9 mouse cellular contexts compared by ENCODE assay signal in the genomic region with DNA sequence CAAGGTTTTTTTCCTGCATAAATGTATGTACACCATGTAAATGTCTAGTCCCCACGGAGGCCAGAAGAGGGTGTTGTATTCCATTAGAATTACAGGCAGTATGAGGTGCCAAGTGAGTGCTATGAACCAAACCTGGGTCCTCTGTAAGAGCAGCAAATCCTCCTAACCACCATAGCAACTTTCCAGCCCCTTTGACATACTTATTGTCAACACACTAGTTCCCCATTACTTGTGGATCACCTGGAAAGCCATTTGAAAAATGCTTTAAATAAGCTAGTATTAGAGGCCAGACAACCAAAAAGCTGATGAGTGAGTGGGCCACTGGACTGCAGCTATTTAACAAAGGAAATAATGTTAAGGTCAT. TPM values are rescaled to one million over a fixed set of nuclear protein-coding genes. Genes with fewer than 3 reads are reported as not detected.
A peak's percentile ranks its signal among the peaks of the same experiment; 100 is the strongest.
DNase-seq lines count a peak whose midpoint lies in the region; ATAC-seq and TF ChIP-seq lines count a peak whose summit lies in the region.
"Had no signal": no experiment of that assay in that cellular context is flagged by ENCODE, and none has a peak within 500 bp of the region (broad histone marks: within the 10 kb centered on the region; RNA-seq: fewer than 3 reads in every experiment).

No protein-coding gene starts in this region.

- intact Hi-C loops in heart, adult 2 months (cut with DNase I): loop anchor here (2.0 to 5.0 kb wide), 3 partner anchors 27 to 83 kb away; a partner anchor contains a TSS

- H3K27me3 ChIP-seq in heart, embryonic 11.5 days (ENCODE audit: control insufficient read depth, insufficient read depth, low read length): no peaks in the 10 kb centered on the region
- H3K27me3 ChIP-seq in heart, adult 2 months (ENCODE audit: control insufficient read depth, insufficient read depth, low read length): 0 out of 2 replicates have a peak, but pooled peaks cover 1% of the 10 kb centered on the region
- H3K27me3 ChIP-seq in midbrain, embryonic 11.5 days (ENCODE audit: control insufficient read depth, insufficient read depth, low read length): no peaks in the 10 kb centered on the region
- H3K27me3 ChIP-seq in midbrain, embryonic 10.5 days (ENCODE audit: low read depth, poor library complexity, severe bottlenecking): peaks cover 10% of the 10 kb centered on the region; the same call in 1 of the 2 replicates
- no peaks in the 10 kb centered on the region for H3K27me3 ChIP-seq in limb, embryonic 15.5 days
- no peaks in the 10 kb centered on the region for H3K27me3 ChIP-seq in stomach, postnatal 0 days (ENCODE audit: control insufficient read depth, insufficient read depth, low read length)

- no peaks in the 10 kb centered on the region for H3K9me3 ChIP-seq in heart, embryonic 11.5 days (replicated peaks; ENCODE audit: control insufficient read depth, low read length)
- no peaks in the 10 kb centered on the region for H3K9me3 ChIP-seq in midbrain, embryonic 11.5 days (ENCODE audit: control insufficient read depth, low read length)
- no peaks in the 10 kb centered on the region for H3K9me3 ChIP-seq in midbrain, embryonic 10.5 days (replicated peaks)
- no peaks in the 10 kb centered on the region for H3K9me3 ChIP-seq in limb, embryonic 15.5 days
- no peaks in the 10 kb centered on the region for H3K9me3 ChIP-seq in stomach, postnatal 0 days (ENCODE audit: control insufficient read depth, low read length)

- peaks cover 22% of the 10 kb centered on the region for H3K4me1 ChIP-seq in heart, embryonic 11.5 days (ENCODE audit: control insufficient read depth, insufficient read depth, low read length)
- peaks cover 19% of the 10 kb centered on the region for H3K4me1 ChIP-seq in heart, adult 2 months (ENCODE audit: control insufficient read depth, insufficient read depth, low read length)
- H3K4me1 ChIP-seq in midbrain, embryonic 11.5 days (ENCODE audit: control insufficient read depth, insufficient read depth, low read length): peaks cover 10% of the 10 kb centered on the region; the same call in 1 of the 2 replicates
- peaks cover 26% of the 10 kb centered on the region for H3K4me1 ChIP-seq in midbrain, embryonic 10.5 days
- peaks cover 10% of the 10 kb centered on the region; the same call in 1 of the 2 replicates for H3K4me1 ChIP-seq in limb, embryonic 15.5 days
- no peaks in the 10 kb centered on the region for H3K4me1 ChIP-seq in stomach, postnatal 0 days (replicated peaks; ENCODE audit: control insufficient read depth, insufficient read depth)

- TF ChIP-seq CTCF in heart, adult 2 months (IDR thresholded peaks at IDR 0.05): no peak
- peak; percentile 25; the same call in 1 of the 2 replicates for TF ChIP-seq CTCF in stomach, postnatal 0 days (IDR thresholded peaks at IDR 0.05; ENCODE audit: low read depth)

- H3K36me3 ChIP-seq in heart, embryonic 11.5 days (ENCODE audit: control insufficient read depth, insufficient read depth, low read length): no peaks in the 10 kb centered on the region
- peaks cover 24% of the 10 kb centered on the region for H3K36me3 ChIP-seq in heart, adult 2 months (ENCODE audit: control insufficient read depth, insufficient read depth, low read length)
- no peaks in the 10 kb centered on the region for H3K36me3 ChIP-seq in midbrain, embryonic 11.5 days (ENCODE audit: control insufficient read depth, insufficient read depth, low read length)
- peaks cover 9% of the 10 kb centered on the region; the same call in 1 of the 2 replicates for H3K36me3 ChIP-seq in midbrain, embryonic 10.5 days
- no peaks in the 10 kb centered on the region for H3K36me3 ChIP-seq in limb, embryonic 15.5 days
- H3K36me3 ChIP-seq in stomach, postnatal 0 days (ENCODE audit: control insufficient read depth, insufficient read depth, low read length): no peaks in the 10 kb centered on the region

- H3K4me3 ChIP-seq in heart, embryonic 11.5 days (ENCODE audit: low read depth, low read length): 0 out of 2 replicates have a peak overlapping the region, but pooled peaks have one; percentile 60
- no peak overlapping the region for H3K4me3 ChIP-seq in heart, adult 2 months
- no peak overlapping the region for H3K4me3 ChIP-seq in midbrain, embryonic 11.5 days (ENCODE audit: low read depth, low read length)
- no peak overlapping the region for H3K4me3 ChIP-seq in midbrain, embryonic 10.5 days
- peak overlapping the region; percentile 77 for H3K4me3 ChIP-seq in limb, embryonic 15.5 days
- H3K4me3 ChIP-seq in stomach, postnatal 0 days (ENCODE audit: low read depth, low read length): peak overlapping the region; percentile 92; the same call in 1 of the 2 replicates

- no peak for DNase-seq in heart, adult 2 months
- no peak for DNase-seq in midbrain, embryonic 11.5 days (ENCODE audit: low spot score, missing footprints)
- DNase-seq in midbrain, embryonic 10.5 days (ENCODE audit: low spot score): no peak
- DNase-seq in stomach, postnatal 0 days (ENCODE audit: low spot score): no peak
- no peak for DNase-seq in layer of hippocampus, adult 18-20 months (ENCODE audit: low spot score in 2 of 2)
- DNase-seq in layer of hippocampus, postnatal 25 days (ENCODE audit: extremely low spot score in 1 of 2, low spot score in 1 of 2): no peak
- DNase-seq: spleen, adult 18-20 months had no signal

- 73% methylated on average over 1 of the region's 1 CpGs for WGBS in heart, embryonic 11.5 days (ENCODE audit: insufficient replicate concordance)
- WGBS in heart, adult 2 months: 67% methylated on average over 1 of the region's 1 CpGs
- WGBS in midbrain, embryonic 11.5 days: 79% methylated on average over 1 of the region's 1 CpGs
- 78% methylated on average over 1 of the region's 1 CpGs for WGBS in midbrain, embryonic 10.5 days
- 72% methylated on average over 1 of the region's 1 CpGs for WGBS in limb, embryonic 15.5 days
- WGBS in stomach, postnatal 0 days: 70% methylated on average over 1 of the region's 1 CpGs

- peaks cover 3% of the 10 kb centered on the region; the same call in 1 of the 2 replicates for H3K79me2 ChIP-seq in heart, adult 2 months (replicated peaks; ENCODE audit: control insufficient read depth, insufficient read depth, low read length)

- H3K27ac ChIP-seq in heart, embryonic 11.5 days (ENCODE audit: low read depth, low read length): no peak overlapping the region
- H3K27ac ChIP-seq in heart, adult 2 months: no peak overlapping the region; the same call in 1 of the 2 replicates
- H3K27ac ChIP-seq in midbrain, embryonic 11.5 days (ENCODE audit: low read depth, low read length): no peak overlapping the region
- no peak overlapping the region for H3K27ac ChIP-seq in midbrain, embryonic 10.5 days (replicated peaks)
- no peak overlapping the region for H3K27ac ChIP-seq in limb, embryonic 15.5 days
- no peak overlapping the region for H3K27ac ChIP-seq in stomach, postnatal 0 days (replicated peaks)

- peak overlapping the region; percentile 80 for H3K4me2 ChIP-seq in heart, embryonic 11.5 days
- 0 out of 2 replicates have a peak overlapping the region, but pooled peaks have one; percentile 53 for H3K4me2 ChIP-seq in midbrain, embryonic 11.5 days
- H3K4me2 ChIP-seq in limb, embryonic 15.5 days: no peak overlapping the region
- peak overlapping the region; percentile 86 for H3K4me2 ChIP-seq in stomach, postnatal 0 days (replicated peaks; ENCODE audit: low read depth)

- H3K9ac ChIP-seq in heart, embryonic 11.5 days (ENCODE audit: low read depth, low read length): no peak overlapping the region
- no peak overlapping the region for H3K9ac ChIP-seq in heart, adult 2 months (ENCODE audit: low read depth, low read length)
- no peak overlapping the region for H3K9ac ChIP-seq in midbrain, embryonic 11.5 days (ENCODE audit: low read length)
- H3K9ac ChIP-seq in limb, embryonic 15.5 days: no peak overlapping the region
- H3K9ac ChIP-seq in stomach, postnatal 0 days (ENCODE audit: low read length): no peak overlapping the region

- no peak for ATAC-seq in heart, embryonic 11.5 days (replicated peaks; ENCODE audit: insufficient number of reproducible peaks, low FRiP score, low TSS enrichment)
- ATAC-seq in midbrain, embryonic 11.5 days (ENCODE audit: low FRiP score): no peak
- no peak for ATAC-seq in limb, embryonic 15.5 days (ENCODE audit: insufficient number of reproducible peaks, low FRiP score, low TSS enrichment, low read depth)
- ATAC-seq in stomach, postnatal 0 days (ENCODE audit: low FRiP score, low TSS enrichment): no peak

- no peak for TF ChIP-seq POLR2A in heart, adult 2 months (IDR thresholded peaks at IDR 0.05; ENCODE audit: insufficient read depth, low read depth, low read length)

- TF ChIP-seq EP300 in heart, adult 2 months (IDR thresholded peaks at IDR 0.05; ENCODE audit: insufficient read depth, low read depth, low read length): no peak
- TF ChIP-seq EP300 in stomach, postnatal 0 days (optimal IDR thresholded peaks at IDR 0.05): no peak

RNA-seq across cellular contexts. Expression of a gene that starts 1.6 kb away (rescaled TPM):
- 23.6 and 24.4 TPM in 2 replicates for polyA plus RNA-seq in heart, embryonic 11.5 days (2014; fragmentation: Nextera tagmentation; extraction: Ambion mirVana)
- total RNA-seq in heart, adult 2 months (2021): 1 to 10 TPM; 8.5 to 9.8 TPM
- 5.5 and 10.0 TPM in 2 replicates for polyA plus RNA-seq in heart, adult 2 months (2012; rRNA removed)
- polyA plus RNA-seq in midbrain, embryonic 11.5 days (2014; fragmentation: Nextera tagmentation; extraction: Ambion mirVana): 29.5 and 37.1 TPM in 2 replicates
- polyA plus RNA-seq in midbrain, embryonic 10.5 days (2016; fragmentation: Nextera tagmentation; extraction: Ambion mirVana): 26.7 and 32.1 TPM in 2 replicates
- polyA plus RNA-seq in limb, embryonic 15.5 days (2015; fragmentation: Nextera tagmentation; extraction: Ambion mirVana): 25.9 and 27.3 TPM in 2 replicates
- polyA plus RNA-seq in stomach, postnatal 0 days (2015; fragmentation: Nextera tagmentation; extraction: Ambion mirVana): 9.2 and 9.4 TPM in 2 replicates
- 10 to 100 TPM; 53.6 to 57.1 TPM for total RNA-seq in layer of hippocampus, adult 18-20 months (2021)
- total RNA-seq in layer of hippocampus, postnatal 25 days (2021): 10 to 100 TPM; 40.7 to 46.4 TPM

RNA-seq across cellular contexts. Expression of a gene that starts 28.0 kb away (rescaled TPM):
- 614 and 628 TPM in 2 replicates for polyA plus RNA-seq in heart, embryonic 11.5 days (2014; fragmentation: Nextera tagmentation; extraction: Ambion mirVana)
- total RNA-seq in heart, adult 2 months (2021): 100 to 1,000 TPM; 157 to 180 TPM
- polyA plus RNA-seq in heart, adult 2 months (2012; rRNA removed): 53.5 and 79.3 TPM in 2 replicates
- polyA plus RNA-seq in midbrain, embryonic 11.5 days (2014; fragmentation: Nextera tagmentation; extraction: Ambion mirVana): 612 and 702 TPM in 2 replicates
- polyA plus RNA-seq in midbrain, embryonic 10.5 days (2016; fragmentation: Nextera tagmentation; extraction: Ambion mirVana): 659 and 790 TPM in 2 replicates
- 572 and 601 TPM in 2 replicates for polyA plus RNA-seq in limb, embryonic 15.5 days (2015; fragmentation: Nextera tagmentation; extraction: Ambion mirVana)
- polyA plus RNA-seq in stomach, postnatal 0 days (2015; fragmentation: Nextera tagmentation; extraction: Ambion mirVana): 768 and 843 TPM in 2 replicates
- 10 to 100 TPM; 35.9 to 39.4 TPM for total RNA-seq in layer of hippocampus, adult 18-20 months (2021)
- total RNA-seq in layer of hippocampus, postnatal 25 days (2021): 10 to 100 TPM; 36.7 to 44.4 TPM

RNA-seq across cellular contexts. Expression of a gene that starts 57.4 kb away (rescaled TPM):
- 12.2 and 12.3 TPM in 2 replicates for polyA plus RNA-seq in heart, embryonic 11.5 days (2014; fragmentation: Nextera tagmentation; extraction: Ambion mirVana)
- 10 to 100 TPM; 20.4 to 20.6 TPM for total RNA-seq in heart, adult 2 months (2021)
- polyA plus RNA-seq in heart, adult 2 months (2012; rRNA removed): 6.8 and 10.8 TPM in 2 replicates
- polyA plus RNA-seq in midbrain, embryonic 11.5 days (2014; fragmentation: Nextera tagmentation; extraction: Ambion mirVana): 11.7 and 12.6 TPM in 2 replicates
- polyA plus RNA-seq in midbrain, embryonic 10.5 days (2016; fragmentation: Nextera tagmentation; extraction: Ambion mirVana): 8.2 and 9.6 TPM in 2 replicates
- polyA plus RNA-seq in limb, embryonic 15.5 days (2015; fragmentation: Nextera tagmentation; extraction: Ambion mirVana): 5.9 and 7.9 TPM in 2 replicates
- polyA plus RNA-seq in stomach, postnatal 0 days (2015; fragmentation: Nextera tagmentation; extraction: Ambion mirVana): 11.8 and 12.2 TPM in 2 replicates
- total RNA-seq in layer of hippocampus, adult 18-20 months (2021): 10 to 100 TPM; 14.8 to 16.6 TPM
- total RNA-seq in layer of hippocampus, postnatal 25 days (2021): 10 to 100 TPM; 15.4 to 16.2 TPM

Comparison
In these comparisons a context has a peak if more than half of its experiments do, and no peak if none do; other contexts are left out.
1. H3K4me3 ChIP-seq: peak in heart, embryonic 11.5 days (single experiment), limb, embryonic 15.5 days (single experiment) and stomach, postnatal 0 days (single experiment); none in heart, adult 2 months (single experiment), midbrain, embryonic 11.5 days (single experiment) and midbrain, embryonic 10.5 days (single experiment).